Mouse (Mus musculus): Measurements from ENCODE around the gene Fbxl8. TPM values are rescaled to one million over a fixed set of nuclear protein-coding genes. Genes with fewer than 3 reads are reported as not detected.

Gene Fbxl8
- total and polyA plus RNA-seq, 3 experiments = 5.2 to 10.5 (median 5.9) TPM

DNA sequence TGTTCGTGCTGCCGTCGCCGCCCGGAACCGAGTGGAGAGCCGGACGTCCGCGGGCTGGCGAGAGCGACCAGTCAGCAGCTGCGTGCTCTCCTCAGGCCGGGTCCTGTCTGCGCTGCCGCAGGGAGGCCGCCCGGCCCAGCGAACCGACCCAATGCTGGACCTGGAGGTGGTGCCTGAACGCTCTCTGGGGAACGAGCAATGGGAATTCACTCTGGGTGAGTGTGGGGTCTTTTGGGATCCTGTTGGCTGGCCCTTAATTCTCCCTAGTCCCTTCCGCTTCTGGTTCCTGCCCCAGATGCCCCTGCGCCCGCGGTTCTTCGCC is 39.2 kb upstream of the Fbxl8 start:
- in situ Hi-C loops (cut with MboI; ENCODE audit: low pct_ligation_motif_present, low pct_unique_long_range_greater_than_20kb, low sequenced_read_pairs) = loop anchor here (5.0 kb wide), 1 partner anchor 78 kb away; no protein-coding TSS in a partner anchor

DNA sequence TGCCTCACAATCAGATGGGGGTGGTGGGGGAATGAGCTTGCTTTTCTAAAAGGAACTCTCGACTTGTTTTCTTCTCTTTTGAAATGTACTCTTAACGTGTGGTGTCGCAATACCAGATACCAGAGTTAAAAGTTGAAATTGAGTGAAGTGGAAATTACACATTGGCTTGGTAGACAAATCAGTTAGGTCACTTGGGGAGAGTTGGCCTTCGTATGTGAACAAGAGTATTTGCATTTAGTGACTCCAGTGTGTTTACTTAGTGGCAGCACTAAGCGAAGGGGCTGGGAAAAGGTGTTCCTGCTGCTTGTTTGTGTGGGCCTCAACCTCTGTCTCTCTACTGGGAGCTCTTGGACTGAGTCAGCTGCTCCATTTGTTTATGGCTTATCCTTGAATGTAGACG is 38.5 kb upstream of the Fbxl8 start:
- Histone ChIP-seq H3K9me3 (replicated peaks; ENCODE audit: low read length) (no peaks in the 10 kb centered on the region), H3K27me3 (replicated peaks) (no peaks in the 10 kb centered on the region), H3K36me3 (replicated peaks in 1 of 2; ENCODE audit: control insufficient read depth in 1 of 2, insufficient read depth in 1 of 2, low read length in 1 of 2) (peaks cover 0 to 11% of the 10 kb centered on the region in 2 experiments), H3K4me2 (ENCODE audit: insufficient read depth, low read depth, poor library complexity, severe bottlenecking) (peak overlapping the region; percentile 78), H3K79me2 (replicated peaks; ENCODE audit: control insufficient read depth, extremely low read depth, insufficient read depth, poor library complexity, severe bottlenecking) (peaks cover 21% of the 10 kb centered on the region), H3K9ac (ENCODE audit: insufficient read depth, low read depth) (peak overlapping the region; percentile 88), H3K27ac (ENCODE audit: insufficient read depth, low read depth) (no peak overlapping the region), H3K4me1 (ENCODE audit: control insufficient read depth in 1 of 2, insufficient read depth in 2 of 2) (peaks cover 3 to 20% of the 10 kb centered on the region in 2 experiments; a peak in 3 of 4 replicates), H3K4me3 (replicated peaks in 1 of 3; ENCODE audit: low read depth in 2 of 3, low read length in 2 of 3, poor library complexity in 1 of 3) (peak overlapping the region; percentile 83 to 99 (median 97))
- in situ Hi-C loops (cut with MboI; ENCODE audit: low pct_ligation_motif_present, low pct_unique_long_range_greater_than_20kb, low sequenced_read_pairs) = loop anchor here (5.0 kb wide), 1 partner anchor 79 kb away; no protein-coding TSS in a partner anchor
- dilution Hi-C loops (cut with MboI; ENCODE audit: extremely low pct_ligation_motif_present, extremely low pct_unique_long_range_greater_than_20kb, low sequenced_read_pairs) = no loop called here
- no peak for TF ChIP-seq USF1 (IDR thresholded peaks at IDR 0.05; ENCODE audit: low read depth, low read length)
- TF ChIP-seq UBTF (IDR thresholded peaks at IDR 0.05; ENCODE audit: low read depth, low read length) = no peak
- TF ChIP-seq JUN (IDR thresholded peaks at IDR 0.05; ENCODE audit: insufficient read depth, low read depth, low read length) = no peak
- no peak for TF ChIP-seq MAX (IDR thresholded peaks at IDR 0.05; ENCODE audit: low read length)
- TF ChIP-seq SMC3 (IDR thresholded peaks at IDR 0.05; ENCODE audit: low read depth, low read length) = no peak
- no peak for TF ChIP-seq MYC (IDR thresholded peaks at IDR 0.05; ENCODE audit: low read depth, low read length)
- no peak for TF ChIP-seq KAT2A (IDR thresholded peaks at IDR 0.05; ENCODE audit: insufficient replicate concordance, low read length)
- no peak for TF ChIP-seq USF2 (conservative IDR thresholded peaks at IDR 0.05; ENCODE audit: low read depth, low read length)
- TF ChIP-seq E2F4 (IDR thresholded peaks at IDR 0.05; ENCODE audit: insufficient replicate concordance, low read depth, low read length) = no peak
- no peak for TF ChIP-seq ELF1 (IDR thresholded peaks at IDR 0.05; ENCODE audit: low read depth, low read length)
- no peak for TF ChIP-seq NRF1 (IDR thresholded peaks at IDR 0.05; ENCODE audit: low read depth, low read length)
- no peak for TF ChIP-seq MAZ (IDR thresholded peaks at IDR 0.05; ENCODE audit: low read depth, low read length)
- no peak for TF ChIP-seq JUND (conservative IDR thresholded peaks at IDR 0.05; ENCODE audit: low read depth, low read length)
- no peak for TF ChIP-seq TCF12 (IDR thresholded peaks at IDR 0.05; ENCODE audit: low read depth, low read length)
- no peak for TF ChIP-seq PAX5 (IDR thresholded peaks at IDR 0.05; ENCODE audit: low read length)
- no peak for DNase-seq (ENCODE audit: extremely low read depth)

More for the DNA sequence above, 39.2 kb upstream of the Fbxl8 start:
- TF ChIP-seq SMC3 (IDR thresholded peaks at IDR 0.05; ENCODE audit: low read depth, low read length) = 0 out of 2 replicates have a peak, but pooled peaks have one; percentile 0
- 0 out of 2 replicates have a peak, but pooled peaks have one; percentile 24 for TF ChIP-seq BHLHE40 (IDR thresholded peaks at IDR 0.05; ENCODE audit: low read depth, low read length)
- no peak for TF ChIP-seq TCF12 (IDR thresholded peaks at IDR 0.05; ENCODE audit: low read depth, low read length)
- TF ChIP-seq USF1 (IDR thresholded peaks at IDR 0.05; ENCODE audit: low read depth, low read length) = no peak
- TF ChIP-seq MAFK (IDR thresholded peaks at IDR 0.05; ENCODE audit: insufficient replicate concordance, low read length) = no peak
- no peak for TF ChIP-seq MAX (IDR thresholded peaks at IDR 0.05; ENCODE audit: low read length)
- TF ChIP-seq JUND (conservative IDR thresholded peaks at IDR 0.05; ENCODE audit: low read depth, low read length) = no peak
- no peak for TF ChIP-seq ETS1 (conservative IDR thresholded peaks at IDR 0.05; ENCODE audit: low read depth, low read length)
- no peak for TF ChIP-seq ZC3H11A (IDR thresholded peaks at IDR 0.05; ENCODE audit: low read depth, low read length)
- peak; percentile 83 for TF ChIP-seq NELFE (IDR thresholded peaks at IDR 0.05; ENCODE audit: low read depth, low read length)
- TF ChIP-seq RCOR1 (conservative IDR thresholded peaks at IDR 0.05; ENCODE audit: low read depth, low read length) = no peak
- peak; percentile 94 for TF ChIP-seq SIN3A (IDR thresholded peaks at IDR 0.05; ENCODE audit: low read length)
- 0 out of 2 replicates have a peak, but pooled peaks have one; percentile 6 for TF ChIP-seq IRF4 (IDR thresholded peaks at IDR 0.05; ENCODE audit: low read depth, low read length)
- no peak for TF ChIP-seq USF2 (conservative IDR thresholded peaks at IDR 0.05; ENCODE audit: low read depth, low read length)
- no peak for TF ChIP-seq MYC (IDR thresholded peaks at IDR 0.05; ENCODE audit: low read depth, low read length)
- no peak for TF ChIP-seq HCFC1 (IDR thresholded peaks at IDR 0.05; ENCODE audit: low read depth, low read length)
- TF ChIP-seq UBTF (IDR thresholded peaks at IDR 0.05; ENCODE audit: low read depth, low read length) = 0 out of 2 replicates have a peak, but pooled peaks have one; percentile 29
- no peak for TF ChIP-seq CTCF (conservative IDR thresholded peaks at IDR 0.05 in 1 of 2, IDR thresholded peaks at IDR 0.05 in 1 of 2; ENCODE audit: low read depth in 2 of 2, low read length in 2 of 2)
- no peak for TF ChIP-seq GABPA (IDR thresholded peaks at IDR 0.05; ENCODE audit: insufficient replicate concordance, low read depth, low read length)
- TF ChIP-seq CHD1 (IDR thresholded peaks at IDR 0.05; ENCODE audit: low read depth, low read length) = peak; percentile 32; the same call in 1 of the 2 replicates
- TF ChIP-seq POLR2AphosphoS2 (IDR thresholded peaks at IDR 0.05; ENCODE audit: low read depth, low read length) = no peak
- no peak for TF ChIP-seq MEF2A (IDR thresholded peaks at IDR 0.05; ENCODE audit: borderline replicate concordance, low read depth, low read length)
- no peak for TF ChIP-seq EP300 (IDR thresholded peaks at IDR 0.05; ENCODE audit: low read length)
- Histone ChIP-seq H3K9ac (ENCODE audit: insufficient read depth, low read depth) (peak overlapping the region; percentile 88), H3K9me3 (replicated peaks; ENCODE audit: low read length) (no peaks in the 10 kb centered on the region), H3K27ac (ENCODE audit: insufficient read depth, low read depth) (peak overlapping the region; percentile 61), H3K4me3 (replicated peaks in 1 of 3; ENCODE audit: low read depth in 2 of 3, low read length in 2 of 3, poor library complexity in 1 of 3) (peak overlapping the region; percentile 83 to 99 (median 97)), H3K4me2 (ENCODE audit: insufficient read depth, low read depth, poor library complexity, severe bottlenecking) (peak overlapping the region; percentile 78), H3K36me3 (replicated peaks in 1 of 2; ENCODE audit: control insufficient read depth in 1 of 2, insufficient read depth in 1 of 2, low read length in 1 of 2) (peaks cover 0 to 9% of the 10 kb centered on the region in 2 experiments), H3K4me1 (ENCODE audit: control insufficient read depth in 1 of 2, insufficient read depth in 2 of 2) (peaks cover 3 to 20% of the 10 kb centered on the region in 2 experiments; a peak in 3 of 4 replicates), H3K79me2 (replicated peaks; ENCODE audit: control insufficient read depth, extremely low read depth, insufficient read depth, poor library complexity, severe bottlenecking) (peaks cover 21% of the 10 kb centered on the region), H3K27me3 (replicated peaks) (no peaks in the 10 kb centered on the region)
- no peak for DNase-seq (ENCODE audit: extremely low read depth)
- dilution Hi-C loops (cut with MboI; ENCODE audit: extremely low pct_ligation_motif_present, extremely low pct_unique_long_range_greater_than_20kb, low sequenced_read_pairs) = no loop called here

Data from CH12.LX (cell line).